Mouse (Mus musculus) central nervous system, embryonic 14 days (tissue): ENCODE results near the gene Cpeb2. TPM values are rescaled to one million over a fixed set of nuclear protein-coding genes. Genes with fewer than 3 reads are reported as not detected.

Experiments
- polyA plus RNA-seq: library from polyadenylated mRNA; depleted of rRNA; stranded (reverse); fragments of >200 nt; gene quantifications from 2 replicates; pipeline ENCODE4 v1.2.3, GENCODE M21; 2012; rRNA removed

The Cpeb2 gene
- polyA plus RNA-seq, result 21.0 and 24.2 TPM in 2 replicates

GRCm38 (mm10) chr5:43232480-43233315 lies at the start of gene Cpeb2:
Cpeb2 (plus strand) TSS chr5:43233170.

